Mouse (Mus musculus): ENCODE results near the gene Acsl5.

The Acsl5 gene

GRCm38 (mm10) chr19:55327510-55327909, 75.8 kb downstream of the Acsl5 start:
- DNase-seq (ENCODE audit: low read depth, low spot score): peak; percentile 67

GRCm38 (mm10) chr19:55331776-55332175, 80.0 kb downstream of the Acsl5 start:
- no peak for DNase-seq (ENCODE audit: low read depth, low spot score)

DNA sequence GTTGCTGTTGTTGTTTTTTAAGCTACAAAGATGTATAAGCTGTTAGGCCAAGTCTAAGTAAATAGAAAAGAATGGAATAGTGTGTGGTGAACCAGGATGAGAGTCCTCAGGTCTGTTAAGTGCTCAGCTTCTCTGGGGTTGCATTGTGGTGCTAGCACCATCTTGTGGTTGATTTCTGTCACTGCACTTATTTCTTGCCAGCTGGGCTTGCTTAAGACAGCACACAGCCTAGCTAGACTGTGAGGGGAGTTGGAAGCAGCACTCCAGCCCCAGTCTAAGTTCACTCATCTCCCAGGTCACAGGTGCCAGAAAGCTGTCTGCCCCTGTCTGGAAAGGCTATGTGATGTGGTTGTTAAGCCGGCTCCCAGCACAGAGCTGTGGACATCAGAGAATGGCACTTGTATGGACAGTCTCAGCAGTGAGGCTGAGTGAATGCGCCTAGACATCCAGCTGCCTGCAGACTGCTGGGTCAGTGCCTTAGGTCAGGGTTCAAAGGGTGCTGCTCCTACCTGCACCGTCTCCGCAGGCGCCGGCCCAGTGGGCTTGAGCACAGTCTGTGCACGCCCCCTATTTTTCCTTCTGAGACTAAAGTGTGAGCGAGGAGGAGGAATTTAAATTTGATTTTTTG, 81.0 kb downstream of the Acsl5 start:
- peak; percentile 91 for DNase-seq (ENCODE audit: low read depth, low spot score)

DNA sequence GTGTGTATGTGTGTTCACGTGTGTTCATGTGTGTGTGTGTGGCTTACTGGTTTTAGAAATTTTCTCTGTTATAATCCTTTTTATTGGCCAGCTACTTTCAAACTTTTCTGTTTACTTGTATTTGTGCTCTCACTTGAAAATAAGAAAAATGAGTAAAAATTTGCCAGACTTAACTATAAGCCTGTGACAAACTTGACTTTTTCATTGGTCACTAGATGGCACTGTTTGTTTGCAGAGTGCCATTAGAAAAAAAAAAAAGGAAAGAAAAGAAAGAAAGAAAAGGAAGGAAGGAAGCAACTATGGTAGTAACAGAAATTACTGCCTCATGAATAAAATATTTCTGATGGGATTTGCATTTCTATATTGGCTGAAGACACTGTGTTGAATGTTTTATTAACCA, 84.1 kb downstream of the Acsl5 start:
- peak; percentile 54 for DNase-seq (ENCODE audit: low read depth, low spot score)

DNA sequence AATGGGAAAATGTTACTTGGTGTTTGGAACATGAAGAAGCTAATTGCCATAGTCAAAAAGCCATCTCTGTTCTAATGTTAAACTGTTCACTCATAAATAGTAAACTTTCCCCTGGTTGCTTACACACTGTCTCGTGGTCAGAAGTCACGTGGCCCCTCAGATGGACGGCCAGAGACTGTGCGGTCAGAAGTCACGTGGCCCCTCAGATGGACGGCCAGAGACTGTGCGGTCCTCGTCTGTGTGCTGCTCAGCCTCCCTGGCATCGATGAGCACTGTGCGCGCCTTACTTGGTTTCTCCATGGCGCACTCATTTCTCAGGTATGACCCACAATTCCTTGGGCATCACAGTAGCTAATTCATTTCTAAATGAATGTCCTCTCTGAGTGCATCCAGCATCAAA, 84.7 kb downstream of the Acsl5 start:
- no peak for DNase-seq (ENCODE audit: low read depth, low spot score)

DNA sequence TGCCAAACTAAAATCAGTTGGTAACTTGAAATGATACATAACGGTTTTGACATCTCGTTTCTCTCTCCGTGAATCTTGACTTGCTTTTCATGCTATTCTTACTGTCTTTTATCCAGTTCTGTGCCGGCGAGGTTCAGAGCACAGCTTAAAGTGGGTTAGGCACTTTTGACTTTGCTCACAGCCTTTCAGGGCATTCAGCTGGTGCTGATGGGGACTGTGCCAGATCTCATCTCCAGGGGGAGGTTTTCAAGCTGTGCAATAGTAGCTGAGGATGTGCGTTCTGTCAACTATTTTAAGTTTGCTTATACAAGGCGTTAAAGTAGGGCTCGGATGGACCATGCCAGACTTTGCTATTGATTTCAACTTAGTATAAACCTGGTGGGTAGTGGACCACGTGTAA, 85.3 kb downstream of the Acsl5 start:
- peak; percentile 61 for DNase-seq (ENCODE audit: low read depth, low spot score)

DNA sequence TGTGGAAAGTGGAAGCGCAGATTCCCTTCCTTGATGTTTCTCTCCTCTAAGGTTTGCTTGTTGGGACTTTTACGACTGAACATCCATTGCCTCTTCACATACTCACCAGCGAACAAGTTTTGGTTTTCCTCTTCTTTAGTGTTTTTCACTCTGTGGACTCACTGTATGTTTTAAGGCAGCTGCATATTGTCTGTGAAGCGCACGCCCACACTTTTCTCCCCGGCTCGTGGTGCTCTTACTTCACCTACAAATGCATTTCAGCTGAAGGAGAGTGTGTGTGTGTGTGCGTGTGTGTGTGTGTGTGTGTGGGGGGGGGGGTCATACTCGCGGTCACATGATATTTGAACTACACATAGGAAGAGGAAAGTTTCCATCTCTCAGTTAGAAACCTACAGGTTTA, 85.9 kb downstream of the Acsl5 start:
- DNase-seq (ENCODE audit: low read depth, low spot score): peak; percentile 50

- no peak for DNase-seq (ENCODE audit: low read depth, low spot score)
Measured at GRCm38 (mm10) chr19:55340521-55340920, 88.8 kb downstream of the Acsl5 start.

GRCm38 (mm10) chr19:55341377-55341776, 89.6 kb downstream of the Acsl5 start:
- DNase-seq (ENCODE audit: low read depth, low spot score): peak; percentile 39

DNA sequence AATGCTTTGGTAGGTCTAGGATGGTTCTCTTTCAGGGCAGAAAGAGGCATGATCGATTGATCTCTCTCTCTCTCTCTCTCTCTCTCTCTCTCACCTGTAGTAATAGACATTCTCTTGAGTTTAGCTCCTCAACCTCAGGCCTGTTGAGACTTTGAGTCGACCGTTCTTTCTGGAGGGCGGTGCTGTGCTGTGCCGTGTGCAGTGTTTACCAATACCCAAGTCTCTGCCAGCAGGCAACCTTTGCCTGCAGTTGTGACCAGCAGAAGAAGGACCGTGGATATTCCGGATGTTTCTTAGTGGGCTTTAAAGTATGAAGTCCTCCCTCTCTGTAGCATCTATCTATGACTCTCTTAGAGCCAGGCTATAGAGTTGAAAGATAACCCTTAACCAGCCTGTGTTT, 90.7 kb downstream of the Acsl5 start:
- DNase-seq (ENCODE audit: low read depth, low spot score): no peak

DNA sequence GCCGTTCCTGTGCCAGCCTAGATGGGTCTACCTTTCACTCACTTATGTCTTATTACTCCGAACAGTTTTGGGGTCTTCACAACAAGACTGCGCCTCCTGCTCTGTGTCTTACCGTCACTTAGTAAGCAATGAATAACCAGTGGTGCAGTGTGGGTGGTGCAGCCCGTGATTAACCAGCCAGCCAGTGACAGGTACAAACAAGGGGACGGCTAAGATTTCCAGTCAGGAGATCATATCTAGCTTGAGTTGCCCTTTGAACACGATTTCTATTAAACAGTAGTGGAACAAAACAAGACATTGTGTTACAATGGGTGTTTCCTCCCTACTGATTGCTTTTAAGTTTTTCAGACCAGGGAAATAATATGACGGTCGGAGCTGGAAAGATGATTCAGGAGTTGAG, 91.5 kb downstream of the Acsl5 start:
- DNase-seq (ENCODE audit: low read depth, low spot score): no peak
